Mouse (Mus musculus) erythroblast, adult 5-6 weeks (primary cell): ENCODE results near the gene Vmn1r8. TPM values are rescaled to one million over a fixed set of nuclear protein-coding genes. Genes with fewer than 3 reads are reported as not detected.
"Not testable (repeated sequence)": the region's sequence is repeated elsewhere in the genome, so short reads cannot be mapped to it uniquely, and the experiment has no call there.

Experiments used
- ATAC-seq: replicated peaks from 2 replicates; pipeline ENCODE4 v1.8.0; 2016; ENCODE audit warnings: moderate number of reproducible peaks, mild to moderate bottlenecking, moderate TSS enrichment, inconsistent platforms; ENCODE audit not compliant: poor library complexity, low FRiP score, severe bottlenecking
- total RNA-seq, 2 experiments: library from RNA; stranded (forward) in 1 of 2; stranded (reverse) in 1 of 2; fragments of 150-400 nt in 1 of 2; fragments of 200-764, 138-1000 nt in 1 of 2; gene quantifications; 2 replicates each; pipeline versions ENCODE4 v1.2.3 to v1.2.4; 2015 to 2017; ENCODE audit warnings: low replicate concordance in 2 of 2

Vmn1r8 gene
- total RNA-seq (2015; ENCODE audit: low replicate concordance) (not detected in 2 replicates), total RNA-seq (2017; ENCODE audit: low replicate concordance) (not detected in 2 replicates)

DNA sequence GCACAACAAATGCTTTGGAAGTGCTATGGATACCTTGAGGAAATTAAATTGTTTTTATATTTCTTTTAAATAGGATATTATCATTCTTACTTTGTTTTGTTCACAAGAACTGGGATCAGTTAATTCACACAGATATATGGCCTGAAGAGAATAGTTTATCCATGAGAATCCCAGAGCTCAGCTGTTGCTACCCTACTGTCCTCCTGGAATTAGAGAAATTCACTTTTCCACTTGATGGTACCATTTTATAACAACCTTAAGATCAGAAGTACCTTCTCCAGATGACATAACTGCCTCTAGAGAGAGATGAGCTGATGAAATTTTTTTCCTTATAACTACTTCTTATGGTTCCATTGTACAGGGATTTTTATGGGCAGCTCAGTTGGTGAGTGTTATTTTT lies at the start of gene Vmn1r8:
TSS of gene Vmn1r8 (plus strand) at position 301 of the 400 bp plus-strand sequence.
- ATAC-seq: no peak

DNA sequence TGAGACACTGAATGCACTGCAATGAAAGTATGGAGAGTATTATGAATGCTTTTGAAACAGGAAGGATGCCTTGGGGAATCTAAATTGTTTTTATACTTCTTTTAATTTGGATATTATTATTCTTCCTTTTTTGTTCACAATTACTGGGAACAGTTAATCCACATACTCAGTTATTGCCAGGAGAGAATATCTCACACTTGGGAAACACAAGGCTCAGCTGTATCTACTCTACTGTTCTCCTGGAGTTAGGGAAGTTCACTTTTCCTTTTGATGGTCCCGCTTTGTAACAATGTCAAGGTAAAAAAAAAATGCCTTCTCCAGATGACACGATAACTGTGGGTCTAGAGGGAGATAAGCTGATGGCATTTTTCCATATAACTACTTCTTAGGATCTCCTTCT lies 35.1 kb upstream of the Vmn1r8 start, which contains the start of gene Vmn1r6:
TSS of gene Vmn1r6 (plus strand) at position 301 of the 400 bp plus-strand sequence.
- ATAC-seq: no peak

DNA sequence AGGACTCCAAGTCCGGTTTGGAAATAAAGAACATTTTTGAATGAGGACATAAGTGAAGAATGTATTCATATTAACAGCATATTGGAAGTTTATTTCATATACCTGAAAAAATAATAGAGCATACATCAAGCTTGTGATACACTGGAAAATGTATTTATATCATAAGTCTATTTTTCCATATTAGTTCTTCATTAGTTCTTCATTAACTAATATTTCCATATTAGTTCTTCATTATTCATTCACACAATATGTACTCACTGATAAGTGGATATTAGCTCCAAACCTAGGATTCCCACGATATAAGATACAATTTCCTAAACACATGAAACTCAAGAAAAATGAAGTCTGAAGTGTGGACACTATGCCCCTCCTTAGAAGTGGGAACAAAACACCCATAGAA lies 6.9 kb upstream of the Vmn1r8 start, which contains the start of gene Vmn1r7:
TSS of gene Vmn1r7 (minus strand) at position 101 of the 400 bp plus-strand sequence.
- ATAC-seq: not testable (repeated sequence)

DNA sequence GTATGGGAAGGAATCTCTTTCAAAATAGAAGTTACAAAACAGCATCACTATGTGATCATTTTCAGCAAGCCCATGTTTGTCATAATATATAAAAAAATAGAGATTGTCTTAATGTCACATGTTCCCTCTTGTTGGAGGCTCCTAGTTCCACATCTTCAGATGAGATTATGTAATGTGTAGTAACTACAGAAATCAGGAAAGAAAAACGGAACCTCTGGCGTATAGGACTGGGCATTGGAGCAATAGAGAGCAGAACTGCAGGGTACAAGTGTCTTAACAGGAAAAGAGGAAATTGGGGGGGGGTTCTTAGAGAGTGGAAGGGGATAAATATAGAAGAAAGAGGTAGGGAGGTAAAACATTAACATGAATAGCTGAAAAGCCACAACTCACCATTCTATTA lies 2.6 kb downstream of the Vmn1r8 start:
- ATAC-seq: no peak

DNA sequence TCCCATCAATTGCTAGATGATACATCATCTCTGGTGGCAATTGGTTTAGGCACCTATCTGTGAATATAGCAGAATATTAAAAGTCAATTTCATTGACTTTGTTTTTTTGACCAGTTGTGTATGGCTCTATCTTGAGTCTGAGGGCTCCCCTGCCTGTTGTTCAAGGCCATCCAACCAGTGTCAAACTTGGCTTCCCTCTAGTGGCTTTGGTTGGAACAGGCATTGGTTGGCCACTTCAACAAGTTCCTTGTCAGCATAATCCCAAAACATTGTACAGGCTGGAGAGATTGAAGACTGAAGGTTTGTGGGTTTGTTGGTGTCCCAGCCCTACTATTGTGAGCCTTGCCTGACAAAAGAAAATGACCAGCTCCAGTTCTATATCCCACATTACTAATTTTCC lies 31.6 kb downstream of the Vmn1r8 start:
- no peak for ATAC-seq

DNA sequence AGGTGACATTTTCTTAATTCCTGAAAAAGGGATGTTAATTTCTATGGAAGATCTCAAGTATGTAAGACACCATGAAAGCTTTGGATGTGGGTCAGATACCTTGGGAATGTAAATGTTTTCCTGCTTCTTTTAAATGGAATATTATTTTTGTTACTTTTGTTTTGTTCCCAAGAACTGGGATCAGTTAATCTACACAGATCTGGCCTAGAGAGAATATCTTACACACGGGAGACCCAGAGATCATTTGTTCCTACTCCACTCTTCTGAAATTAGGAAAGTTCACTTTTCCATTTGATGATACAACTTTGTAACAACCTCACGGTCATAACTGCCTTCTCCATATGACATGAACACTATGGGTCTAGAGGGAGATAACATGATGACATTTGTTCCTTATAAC lies 34.4 kb downstream of the Vmn1r8 start, which contains the start of gene Vmn1r9:
TSS of gene Vmn1r9 (plus strand) at position 301 of the 400 bp plus-strand sequence.
- ATAC-seq: no peak

Other genes starting within 250 kb of the Vmn1r8 start
- 42.7 and 44.9 TPM in 2 replicates for gene Kbtbd2, start 234.5 kb upstream of the Vmn1r8 start, total RNA-seq (2015; ENCODE audit: low replicate concordance)
- gene Kbtbd2, start 234.5 kb upstream of the Vmn1r8 start, total RNA-seq (2017; ENCODE audit: low replicate concordance): 172 and 196 TPM in 2 replicates
- gene Fkbp9, start 200.2 kb upstream of the Vmn1r8 start, total RNA-seq (2015; ENCODE audit: low replicate concordance): 1.3 TPM in 1 of 2 replicates, not detected in the other
- gene Fkbp9, start 200.2 kb upstream of the Vmn1r8 start, total RNA-seq (2017; ENCODE audit: low replicate concordance): 1.3 and 2.5 TPM in 2 replicates
- 1,582 and 1,701 TPM in 2 replicates for gene Nt5c3, start 108.4 kb upstream of the Vmn1r8 start, total RNA-seq (2015; ENCODE audit: low replicate concordance)
- 1,564 and 2,163 TPM in 2 replicates for gene Nt5c3, start 108.4 kb upstream of the Vmn1r8 start, total RNA-seq (2017; ENCODE audit: low replicate concordance)
- gene Vmn1r4, start 108.3 kb upstream of the Vmn1r8 start, total RNA-seq (2015; ENCODE audit: low replicate concordance): 1.5 TPM in 1 of 2 replicates, not detected in the other
- 0.56 and 1.7 TPM in 2 replicates for gene Vmn1r4, start 108.3 kb upstream of the Vmn1r8 start, total RNA-seq (2017; ENCODE audit: low replicate concordance)
- gene Vmn1r5, start 62.0 kb upstream of the Vmn1r8 start, total RNA-seq (2015; ENCODE audit: low replicate concordance): 0.77 TPM in 1 of 2 replicates, not detected in the other
- gene Vmn1r5, start 62.0 kb upstream of the Vmn1r8 start, total RNA-seq (2017; ENCODE audit: low replicate concordance): not detected in 2 replicates
- gene Vmn1r6, start 35.0 kb upstream of the Vmn1r8 start, total RNA-seq (2015; ENCODE audit: low replicate concordance): not detected in 2 replicates
- 0.09 and 0.28 TPM in 2 replicates for gene Vmn1r6, start 35.0 kb upstream of the Vmn1r8 start, total RNA-seq (2017; ENCODE audit: low replicate concordance)
- not detected in 2 replicates for gene Vmn1r7, start 7.0 kb upstream of the Vmn1r8 start, total RNA-seq (2015; ENCODE audit: low replicate concordance)
- not detected in 2 replicates for gene Vmn1r7, start 7.0 kb upstream of the Vmn1r8 start, total RNA-seq (2017; ENCODE audit: low replicate concordance)
- not detected in 2 replicates for gene Vmn1r9, start 34.5 kb downstream of the Vmn1r8 start, total RNA-seq (2015; ENCODE audit: low replicate concordance)
- gene Vmn1r9, start 34.5 kb downstream of the Vmn1r8 start, total RNA-seq (2017; ENCODE audit: low replicate concordance): 0.14 TPM in 1 of 2 replicates, not detected in the other
- not detected in 2 replicates for gene Vmn1r10, start 77.2 kb downstream of the Vmn1r8 start, total RNA-seq (2015; ENCODE audit: low replicate concordance)
- gene Vmn1r10, start 77.2 kb downstream of the Vmn1r8 start, total RNA-seq (2017; ENCODE audit: low replicate concordance): not detected in 2 replicates
- gene Vmn1r11, start 101.2 kb downstream of the Vmn1r8 start, total RNA-seq (2015; ENCODE audit: low replicate concordance): not detected in 2 replicates
- gene Vmn1r11, start 101.2 kb downstream of the Vmn1r8 start, total RNA-seq (2017; ENCODE audit: low replicate concordance): not detected in 2 replicates
- not detected in 2 replicates for gene Vmn1r12, start 124.6 kb downstream of the Vmn1r8 start, total RNA-seq (2015; ENCODE audit: low replicate concordance)
- gene Vmn1r12, start 124.6 kb downstream of the Vmn1r8 start, total RNA-seq (2017; ENCODE audit: low replicate concordance): not detected in 2 replicates
- gene Vmn1r13, start 171.0 kb downstream of the Vmn1r8 start, total RNA-seq (2015; ENCODE audit: low replicate concordance): not detected in 2 replicates
- 0.17 TPM in 1 of 2 replicates, not detected in the other for gene Vmn1r13, start 171.0 kb downstream of the Vmn1r8 start, total RNA-seq (2017; ENCODE audit: low replicate concordance)
- gene Vmn1r14, start 199.4 kb downstream of the Vmn1r8 start, total RNA-seq (2015; ENCODE audit: low replicate concordance): not detected in 2 replicates
- not detected in 2 replicates for gene Vmn1r14, start 199.4 kb downstream of the Vmn1r8 start, total RNA-seq (2017; ENCODE audit: low replicate concordance)
- not detected in 2 replicates for gene Vmn1r15, start 225.7 kb downstream of the Vmn1r8 start, total RNA-seq (2015; ENCODE audit: low replicate concordance)
- gene Vmn1r15, start 225.7 kb downstream of the Vmn1r8 start, total RNA-seq (2017; ENCODE audit: low replicate concordance): not detected in 2 replicates